Comparison of ENCODE assay signal across 8 mouse cellular contexts in the genomic region with DNA sequence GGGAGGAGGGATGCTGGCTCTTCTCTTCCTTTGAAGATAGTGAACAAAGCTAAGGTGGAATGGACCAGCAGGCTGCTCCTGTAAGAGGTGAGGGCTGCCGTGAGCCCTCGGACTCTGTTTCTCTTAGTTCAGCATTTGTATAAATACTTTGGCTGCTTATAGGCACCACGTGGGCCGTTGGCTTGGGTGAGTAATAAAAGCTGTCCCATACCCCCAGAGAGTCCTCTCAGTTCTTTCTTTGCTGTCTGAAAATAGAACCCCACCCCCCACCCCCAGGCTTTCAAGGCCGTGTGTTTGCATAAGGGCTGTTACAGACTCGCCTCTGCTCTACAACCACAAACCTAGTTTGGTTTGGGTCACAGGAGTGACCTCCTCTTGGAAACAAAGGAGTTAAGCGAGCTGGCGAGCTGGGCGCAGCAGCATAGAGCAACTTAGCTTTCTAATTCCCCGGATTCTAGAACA. TPM values are rescaled to one million over a fixed set of nuclear protein-coding genes. Genes with fewer than 3 reads are reported as not detected.
DNase-seq lines count a peak whose midpoint lies in the region; ATAC-seq lines count a peak whose summit lies in the region.

No protein-coding gene starts in this region.

- 0 out of 2 replicates have a peak, but pooled peaks cover 6% of the 10 kb centered on the region for H3K4me1 ChIP-seq in kidney, embryonic 14.5 days (ENCODE audit: control insufficient read depth, insufficient read depth, low read length)
- H3K4me1 ChIP-seq in intestine, embryonic 14.5 days (replicated peaks; ENCODE audit: control insufficient read depth, insufficient read depth, low read length) = peaks cover 7% of the 10 kb centered on the region
- peaks cover 9% of the 10 kb centered on the region for H3K4me1 ChIP-seq in neural tube, embryonic 13.5 days (replicated peaks)

- no peaks in the 10 kb centered on the region for H3K36me3 ChIP-seq in kidney, embryonic 14.5 days (ENCODE audit: control insufficient read depth, insufficient read depth, low read length)
- H3K36me3 ChIP-seq in intestine, embryonic 14.5 days (ENCODE audit: control insufficient read depth, insufficient read depth, low read length) = no peaks in the 10 kb centered on the region
- no peaks in the 10 kb centered on the region for H3K36me3 ChIP-seq in neural tube, embryonic 13.5 days

- 13% methylated on average over 10 of the region's 10 CpGs for WGBS in kidney, embryonic 14.5 days
- WGBS in intestine, embryonic 14.5 days = 10% methylated on average over 10 of the region's 10 CpGs
- WGBS in neural tube, embryonic 13.5 days = 14% methylated on average over 10 of the region's 10 CpGs

- peak; percentile 62 for ATAC-seq in kidney, embryonic 14.5 days (ENCODE audit: low FRiP score, low TSS enrichment)
- peak; percentile 75 for ATAC-seq in intestine, embryonic 14.5 days (replicated peaks; ENCODE audit: low FRiP score, low TSS enrichment, low read depth)
- no peak for ATAC-seq in neural tube, embryonic 13.5 days (ENCODE audit: low read depth)

- no peak overlapping the region; the same call in 1 of the 2 replicates for H3K4me2 ChIP-seq in kidney, embryonic 14.5 days (replicated peaks; ENCODE audit: low read depth, low read length)
- H3K4me2 ChIP-seq in intestine, embryonic 14.5 days (ENCODE audit: low read length) = peak overlapping the region; percentile 24; the same call in 1 of the 2 replicates
- 0 out of 2 replicates have a peak overlapping the region, but pooled peaks have one; percentile 7 for H3K4me2 ChIP-seq in neural tube, embryonic 13.5 days

- no peak overlapping the region; the same call in 1 of the 2 replicates for H3K9ac ChIP-seq in kidney, embryonic 14.5 days (ENCODE audit: low read depth, low read length)
- no peak overlapping the region for H3K9ac ChIP-seq in intestine, embryonic 14.5 days (ENCODE audit: low read length)
- no peak overlapping the region for H3K9ac ChIP-seq in neural tube, embryonic 13.5 days

- H3K9me3 ChIP-seq in kidney, embryonic 14.5 days (ENCODE audit: control insufficient read depth, low read length) = no peaks in the 10 kb centered on the region
- H3K9me3 ChIP-seq in intestine, embryonic 14.5 days (ENCODE audit: control insufficient read depth, low read length) = no peaks in the 10 kb centered on the region
- H3K9me3 ChIP-seq in neural tube, embryonic 13.5 days = no peaks in the 10 kb centered on the region

- H3K4me3 ChIP-seq in kidney, embryonic 14.5 days (ENCODE audit: low read length) = no peak overlapping the region
- no peak overlapping the region for H3K4me3 ChIP-seq in intestine, embryonic 14.5 days (ENCODE audit: low read depth, low read length)
- no peak overlapping the region for H3K4me3 ChIP-seq in neural tube, embryonic 13.5 days

- no peak for DNase-seq in kidney, postnatal 25 days
- DNase-seq in brain, adult 2 months (ENCODE audit: low read depth, low spot score) = peak; percentile 26
- no peak for DNase-seq in intestine, embryonic 14.5 days (ENCODE audit: low spot score)
- no peak for DNase-seq in layer of hippocampus, adult 11-12 months (ENCODE audit: low spot score)
- no peak for DNase-seq in frontal cortex, postnatal 25 days (ENCODE audit: low spot score in 2 of 2)
- DNase-seq in right cerebral cortex, postnatal 14 days = no peak

- no peaks in the 10 kb centered on the region for H3K27me3 ChIP-seq in kidney, embryonic 14.5 days (ENCODE audit: control insufficient read depth, insufficient read depth, low read length)
- H3K27me3 ChIP-seq in intestine, embryonic 14.5 days (replicated peaks; ENCODE audit: control insufficient read depth, insufficient read depth, low read length) = no peaks in the 10 kb centered on the region
- H3K27me3 ChIP-seq in neural tube, embryonic 13.5 days = no peaks in the 10 kb centered on the region

- no peak overlapping the region for H3K27ac ChIP-seq in kidney, embryonic 14.5 days (ENCODE audit: low read depth, low read length)
- peak overlapping the region; percentile 43; the same call in 1 of the 2 replicates for H3K27ac ChIP-seq in intestine, embryonic 14.5 days (ENCODE audit: low read depth)
- H3K27ac ChIP-seq in neural tube, embryonic 13.5 days (replicated peaks) = no peak overlapping the region

RNA-seq across cellular contexts. Expression of gene 6030458C11Rik, which starts 35.0 kb away (rescaled TPM):
- 31.0 and 43.2 TPM in 2 replicates for polyA plus RNA-seq in kidney, embryonic 14.5 days (2014; fragmentation: Nextera tagmentation; extraction: Ambion mirVana)
- 30.7 and 39.7 TPM in 2 replicates for polyA plus RNA-seq in intestine, embryonic 14.5 days (2014; fragmentation: Nextera tagmentation; extraction: Ambion mirVana)
- polyA plus RNA-seq in neural tube, embryonic 13.5 days (2015; fragmentation: Nextera tagmentation; extraction: Ambion mirVana) = 39.3 and 40.3 TPM in 2 replicates

RNA-seq across cellular contexts. Expression of gene Drosha, which starts 35.2 kb away (rescaled TPM):
- 30.9 and 50.1 TPM in 2 replicates for polyA plus RNA-seq in kidney, embryonic 14.5 days (2014; fragmentation: Nextera tagmentation; extraction: Ambion mirVana)
- 42.2 and 45.6 TPM in 2 replicates for polyA plus RNA-seq in intestine, embryonic 14.5 days (2014; fragmentation: Nextera tagmentation; extraction: Ambion mirVana)
- polyA plus RNA-seq in neural tube, embryonic 13.5 days (2015; fragmentation: Nextera tagmentation; extraction: Ambion mirVana) = 51.8 and 57.1 TPM in 2 replicates

RNA-seq across cellular contexts. Expression of gene Pdzd2, which starts 49.7 kb away (rescaled TPM):
- 36.5 and 43.7 TPM in 2 replicates for polyA plus RNA-seq in kidney, embryonic 14.5 days (2014; fragmentation: Nextera tagmentation; extraction: Ambion mirVana)
- 16.2 and 17.9 TPM in 2 replicates for polyA plus RNA-seq in intestine, embryonic 14.5 days (2014; fragmentation: Nextera tagmentation; extraction: Ambion mirVana)
- 6.0 and 8.7 TPM in 2 replicates for polyA plus RNA-seq in neural tube, embryonic 13.5 days (2015; fragmentation: Nextera tagmentation; extraction: Ambion mirVana)
